Mouse (Mus musculus): ENCODE measurements at regions not wholly inside any gene's neighbourhood (a gene's known extent, or its start where the extent isn't known, plus 50 kb on each side); places are given as distances from the start of the nearest gene placed in this dataset.

GRCm38 (mm10) chr8:78147170-78147569 is 65.9 kb upstream of the Ttc29 start:
- DNase-seq (ENCODE audit: low spot score): no peak

GRCm38 (mm10) chr8:78148006-78148405 is 65.1 kb upstream of the Ttc29 start:
- DNase-seq (ENCODE audit: low spot score): no peak

GRCm38 (mm10) chr8:78154873-78155272 is 58.2 kb upstream of the Ttc29 start:
- no peak for DNase-seq (ENCODE audit: low spot score)

GRCm38 (mm10) chr8:78162046-78162445 is 51.1 kb upstream of the Ttc29 start:
- DNase-seq (ENCODE audit: low spot score): no peak

GRCm38 (mm10) chr8:78162763-78163508 is 50.2 kb upstream of the Ttc29 start:
- no peak for DNase-seq (ENCODE audit: low spot score)
